Mouse (Mus musculus): ENCODE data around the gene Olfr1323. TPM values are rescaled to one million over a fixed set of nuclear protein-coding genes. Genes with fewer than 3 reads are reported as not detected.

The Olfr1323 gene
- total RNA-seq (2021), result not detected
- long read RNA-seq, experiment 1, result 0 reads
- long read RNA-seq, experiment 2, result 0 reads

- DNase-seq, result no peak
Measured at GRCm38 (mm10) chrX:50019259-50019658, at the start of gene Olfr1323. Gene Olfr1323 (minus strand): TSS chrX:50019359.

DNA sequence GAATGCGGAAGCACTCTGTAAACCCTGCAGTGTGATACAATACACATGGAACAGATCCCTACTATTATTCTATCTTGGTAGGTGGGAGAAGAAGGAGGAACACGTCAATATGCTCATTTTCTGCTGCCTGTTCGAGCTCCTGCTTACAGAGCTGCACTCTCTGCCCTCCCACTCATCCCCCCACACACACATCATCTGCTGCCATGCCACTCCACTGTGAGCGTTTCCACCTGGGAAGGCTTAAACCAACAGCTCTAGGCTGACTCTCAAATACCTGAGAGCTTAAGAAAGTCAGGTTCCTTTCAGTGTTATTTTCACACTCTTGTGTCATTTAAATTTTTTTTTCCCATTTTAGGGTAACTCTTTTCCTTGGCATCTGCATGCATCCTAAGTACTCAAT, 6.9 kb downstream of the Olfr1323 start:
- DNase-seq, result no peak

Other genes with a start within 250 kb of the Olfr1323 start
- gene Igsf1, start 221.6 kb downstream of the Olfr1323 start, total RNA-seq (2021), result 1 to 10 TPM; 3.3 to 8.2 TPM
- gene Olfr1322, start 127.9 kb downstream of the Olfr1323 start, total RNA-seq (2021), result not detected

All from adrenal gland, postnatal 10 days (tissue).